Mouse (Mus musculus) adrenal gland, adult 18-20 months (tissue): ENCODE data around the gene Ssr1. TPM values are rescaled to one million over a fixed set of nuclear protein-coding genes. Genes with fewer than 3 reads are reported as not detected.

ENCODE experiments used
- DNase-seq, 2 experiments: peaks; one replicate each; pipeline ENCODE4 v3.0.0; 2021 to 2022; ENCODE audit warnings: low spot score in 2 of 2
- long read RNA-seq, 2 experiments: library from polyadenylated mRNA; stranded (forward); transcript quantifications; one replicate each; pipeline ENCODE4 v2.0.0; 2021
- total RNA-seq, 2 experiments: library from RNA; stranded (reverse); gene quantifications; 1 replicate in 1 of 2; 2 replicates in 1 of 2; pipeline ENCODE4 v1.2.3; 2021

Gene Ssr1
- 100 to 1,000 TPM; 116 to 173 TPM for total RNA-seq
- long read RNA-seq, experiment 1, full-length matches to known transcripts: 81 of 85 reads
- long read RNA-seq, experiment 1, partial matches to known transcripts: 1 of 85 reads
- long read RNA-seq, experiment 1, other reads (novel, unspliced or antisense): 3 of 85 reads
- long read RNA-seq, experiment 2, full-length matches to known transcripts: 255 of 274 reads
- long read RNA-seq, experiment 2, partial matches to known transcripts: 5 of 274 reads
- long read RNA-seq, experiment 2, other reads (novel, unspliced or antisense): 14 of 274 reads

- DNase-seq: peak; percentile 96 to 97
Observed at GRCm38 (mm10) chr13:37993704-37994404, at the start of gene Ssr1. Gene Ssr1, minus strand, starts transcription at chr13:37994217.

DNA sequence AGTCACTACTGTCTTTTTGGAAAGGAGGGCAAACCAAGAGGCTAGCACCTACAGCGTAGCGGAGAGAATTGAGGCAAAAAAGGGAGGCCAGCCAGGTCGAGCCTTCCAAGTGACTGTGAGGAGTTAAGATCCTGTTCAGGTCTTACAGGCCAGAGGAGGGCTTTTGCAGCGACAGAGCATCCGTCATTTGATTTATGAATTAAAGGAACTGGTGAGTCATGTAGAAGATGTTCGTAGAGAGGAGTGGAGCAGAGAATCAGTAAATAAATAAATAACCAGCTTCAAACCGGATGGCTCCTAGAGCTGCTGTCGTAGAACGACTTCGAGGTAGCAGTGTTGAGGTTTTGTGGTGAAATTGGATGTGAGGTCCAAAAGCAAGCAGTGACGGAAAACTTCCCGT, 43.8 kb upstream of the Ssr1 start:
- DNase-seq: peak; percentile 25 to 34

DNA sequence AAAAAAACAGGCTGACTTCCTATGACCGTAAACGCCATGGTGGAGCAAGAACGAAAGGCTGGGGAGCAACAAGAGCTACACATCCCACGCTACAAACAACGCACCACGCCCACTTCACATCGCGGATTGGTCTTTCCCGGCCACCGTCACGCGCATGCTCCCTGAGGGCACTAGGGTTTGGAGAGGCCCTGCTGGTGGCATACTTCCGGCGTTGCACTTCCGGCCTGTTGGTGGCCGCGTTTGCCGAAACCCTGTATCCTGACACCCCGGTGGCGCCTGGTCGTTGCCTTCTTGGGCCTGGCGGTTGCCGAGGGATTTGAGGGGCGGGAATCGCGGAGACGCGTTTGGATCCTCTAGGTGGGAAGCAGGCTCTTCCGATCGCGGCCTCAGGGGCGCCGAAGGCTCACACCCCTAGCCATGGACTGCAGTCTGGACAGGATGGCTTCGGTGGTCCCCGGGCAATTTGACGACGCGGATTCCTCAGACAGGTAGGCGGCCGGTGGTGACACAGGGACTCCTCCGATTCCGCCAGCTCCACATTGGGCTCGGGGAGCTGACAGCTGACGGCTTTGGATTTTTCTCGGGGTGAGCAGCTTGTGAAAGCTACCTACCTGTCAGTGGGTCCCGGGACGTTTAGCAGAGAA, 43.1 kb upstream of the Ssr1 start, which contains the start of gene Cage1:
Cage1 (minus strand) TSS at position 26 of the 644 bp plus-strand sequence.
- peak; percentile 98 for DNase-seq

DNA sequence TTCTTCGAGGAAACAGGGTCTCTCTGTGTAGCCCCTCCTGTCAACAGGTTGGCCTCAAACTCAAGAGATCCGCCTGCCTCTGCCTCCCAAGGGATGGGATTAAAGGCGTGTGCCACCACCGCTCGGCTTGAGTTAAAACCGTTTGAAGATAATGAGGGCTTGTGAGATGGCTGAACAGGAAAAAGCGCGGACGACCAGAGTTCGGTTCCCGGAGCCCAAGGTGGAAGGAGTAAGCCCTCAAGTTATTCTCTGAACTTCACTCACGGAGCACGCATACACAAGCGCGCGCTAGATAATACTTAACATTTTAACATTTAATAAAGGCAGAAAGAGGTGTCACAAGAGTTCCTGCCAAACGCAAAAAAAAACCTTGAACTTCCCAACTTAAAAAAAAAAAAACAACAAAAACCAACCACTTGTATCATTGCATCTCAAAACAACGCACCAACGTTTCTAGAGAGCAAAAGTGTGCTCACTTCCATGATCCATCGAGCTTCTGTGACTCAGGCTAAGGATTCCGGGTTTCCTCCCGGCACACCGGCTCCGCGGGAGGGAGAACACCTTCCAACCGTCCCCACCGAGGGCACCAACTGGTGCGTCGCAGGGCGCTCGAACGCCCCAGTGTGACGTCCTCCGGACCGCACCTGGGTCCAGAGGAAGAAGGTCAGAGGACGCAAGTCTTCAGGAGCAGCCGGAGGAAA, 42.5 kb upstream of the Ssr1 start, which contains the start of gene Riok1:
Riok1 (plus strand) TSS at position 653 of the 701 bp plus-strand sequence.
- peak; percentile 14 to 27 for DNase-seq

DNA sequence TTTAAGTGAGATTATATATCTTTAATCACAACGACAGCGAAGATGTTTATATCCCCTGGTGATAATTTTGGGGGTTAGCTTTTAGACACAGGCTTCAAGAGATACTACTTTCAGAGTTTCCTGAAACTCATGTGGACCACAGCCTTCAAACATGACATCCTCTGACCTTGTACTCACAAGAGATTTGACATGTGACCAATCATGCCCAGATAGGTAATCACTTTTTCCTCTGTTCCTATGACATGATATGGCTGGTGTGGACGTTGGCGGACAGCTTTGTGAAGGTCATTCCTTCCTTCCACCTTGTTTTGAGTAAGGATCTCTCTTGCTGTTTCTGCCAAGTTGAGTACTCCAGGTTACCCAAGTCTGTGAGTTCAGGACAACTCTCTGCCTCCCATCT, 34.4 kb upstream of the Ssr1 start:
- no peak for DNase-seq

- no peak for DNase-seq
Observed at GRCm38 (mm10) chr13:38027618-38028248, 33.7 kb upstream of the Ssr1 start.

GRCm38 (mm10) chr13:38025874-38026273, 31.9 kb upstream of the Ssr1 start:
- no peak for DNase-seq

DNA sequence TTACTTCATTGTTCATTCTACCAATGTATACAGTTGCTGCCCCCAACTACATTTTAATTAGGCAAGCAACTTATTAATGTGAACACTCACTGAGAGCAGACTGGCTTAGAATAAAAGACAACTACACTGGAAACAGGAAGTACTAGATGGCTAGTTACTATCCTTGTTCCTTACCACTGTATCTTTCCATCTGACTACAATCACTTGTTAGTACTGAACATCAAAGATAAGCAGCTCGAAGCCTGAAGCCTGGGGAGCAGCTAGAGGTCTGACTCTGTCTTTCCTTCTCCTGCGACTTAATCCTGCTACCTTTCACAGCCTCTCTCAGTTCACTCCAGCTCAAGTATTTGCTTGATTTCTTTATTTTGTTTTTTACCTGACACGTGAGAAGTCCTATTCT, 24.8 kb upstream of the Ssr1 start:
- no peak for DNase-seq

GRCm38 (mm10) chr13:38015591-38015990, 21.6 kb upstream of the Ssr1 start:
- no peak for DNase-seq

DNA sequence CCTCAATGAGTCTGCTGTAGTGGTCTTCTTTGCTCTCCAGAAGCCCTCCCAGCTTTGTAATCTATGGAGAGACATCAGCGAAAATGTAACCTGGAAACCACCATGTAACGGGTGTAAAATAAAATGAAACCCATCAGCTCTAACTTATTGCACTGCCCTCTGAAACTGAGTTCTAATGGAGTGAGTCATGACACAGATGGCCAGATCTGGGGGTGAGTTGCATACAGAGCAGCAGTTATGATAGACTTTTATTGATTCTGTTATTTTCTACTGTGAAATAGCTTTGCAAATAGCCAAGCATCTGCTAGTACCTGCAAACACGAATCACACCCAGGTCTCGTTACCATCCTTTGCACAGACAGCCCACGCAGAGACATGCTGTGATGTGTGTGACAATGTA, 18.4 kb upstream of the Ssr1 start:
- no peak for DNase-seq

DNA sequence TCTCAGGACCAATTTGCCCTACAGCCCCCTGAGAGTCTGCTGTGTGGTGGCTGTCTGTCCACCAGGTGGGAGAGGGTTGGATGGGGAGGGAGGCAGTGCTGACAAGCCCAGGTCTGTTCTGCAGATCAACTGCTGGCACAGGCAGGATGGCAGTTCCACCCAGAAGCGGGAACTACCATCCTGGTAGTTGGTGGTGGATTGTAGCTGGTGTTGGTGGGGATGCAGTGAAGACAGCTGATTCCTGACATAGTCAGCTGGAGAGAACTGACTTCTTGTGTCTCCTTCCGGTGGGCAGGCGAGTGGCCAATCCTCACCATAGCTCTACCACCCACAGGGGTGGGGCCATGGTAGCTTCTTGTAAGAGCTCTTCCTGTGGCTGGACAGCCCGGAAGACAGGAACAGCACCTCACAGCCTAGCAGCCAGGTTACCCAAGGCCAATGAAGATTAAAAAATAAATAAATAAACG, 16.5 kb upstream of the Ssr1 start:
- DNase-seq: no peak

DNA sequence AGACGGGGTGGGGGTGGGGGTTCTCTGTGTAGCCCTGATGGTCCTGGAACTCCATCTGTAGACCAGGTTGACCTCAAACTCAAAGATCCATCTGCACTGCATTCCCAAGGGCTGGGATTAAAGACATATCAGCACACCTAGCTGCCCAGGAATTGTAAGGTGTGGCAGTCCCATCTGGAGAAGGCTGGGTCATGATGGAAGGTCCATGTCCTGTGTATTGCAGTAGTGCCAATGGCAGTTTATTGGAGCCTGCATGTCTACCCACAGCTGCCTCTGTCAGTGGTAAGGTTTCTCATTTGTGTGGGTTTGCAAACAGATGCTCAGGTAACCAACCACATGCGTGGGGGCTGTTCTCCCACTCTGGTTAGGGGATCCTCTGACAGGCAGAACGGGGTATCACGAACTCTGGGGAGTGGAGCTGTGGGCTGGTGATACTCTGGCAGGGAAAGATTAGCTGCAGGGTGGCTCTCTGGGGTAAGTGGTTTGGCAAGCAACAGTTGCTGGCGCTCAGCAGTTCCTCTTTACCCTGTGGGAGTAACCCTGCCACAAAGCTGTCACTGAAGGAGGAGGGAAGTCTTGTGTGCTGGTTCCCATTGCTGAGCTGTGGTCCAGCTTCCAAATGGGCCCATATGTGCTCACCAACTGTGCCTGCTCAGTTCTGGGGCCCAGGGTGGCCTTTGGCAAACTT, 15.8 kb upstream of the Ssr1 start:
- DNase-seq: no peak

- no peak for DNase-seq
Observed at GRCm38 (mm10) chr13:38007972-38008371, 14.0 kb upstream of the Ssr1 start.

DNA sequence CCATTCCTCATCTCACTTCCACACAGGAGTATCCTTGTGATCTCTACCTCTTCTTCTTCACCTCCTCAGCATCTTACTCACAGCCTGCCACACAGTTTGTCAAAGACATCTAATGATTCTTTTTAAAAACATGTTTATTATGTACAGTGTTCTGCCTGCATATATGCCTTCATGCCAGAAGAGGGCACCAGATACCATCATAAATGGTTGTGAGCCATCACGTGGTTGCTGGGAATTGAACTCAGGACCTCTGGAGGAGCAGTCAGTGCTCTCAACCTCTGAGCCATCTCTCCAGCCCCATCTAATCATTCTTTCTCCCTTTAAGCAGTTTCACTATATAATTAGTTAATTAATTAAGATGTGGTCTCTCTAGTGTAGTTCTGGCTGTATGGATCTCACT, 8.4 kb upstream of the Ssr1 start:
- no peak for DNase-seq

- no peak for DNase-seq
Observed at GRCm38 (mm10) chr13:37999713-38000112, 5.7 kb upstream of the Ssr1 start.

DNA sequence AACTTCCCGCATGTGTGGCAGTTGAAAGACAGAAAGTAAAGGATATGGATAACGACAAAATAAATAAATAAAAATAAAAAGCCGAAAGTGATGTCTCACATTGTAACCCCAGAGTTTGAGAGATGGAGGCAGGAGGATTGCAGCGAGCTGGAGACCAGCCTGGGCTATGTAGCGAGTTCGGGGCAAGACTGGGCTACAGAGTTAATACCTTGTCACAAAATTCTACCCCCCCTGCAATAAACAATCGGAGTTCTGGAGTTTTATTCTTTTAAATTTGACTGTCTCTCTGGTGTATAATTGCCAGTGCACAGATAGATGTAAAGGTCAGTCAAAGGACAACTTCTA, 360 bp upstream of the Ssr1 start:
- DNase-seq: no peak

GRCm38 (mm10) chr13:37993376-37993703, 677 bp downstream of the Ssr1 start:
- DNase-seq: no peak

DNA sequence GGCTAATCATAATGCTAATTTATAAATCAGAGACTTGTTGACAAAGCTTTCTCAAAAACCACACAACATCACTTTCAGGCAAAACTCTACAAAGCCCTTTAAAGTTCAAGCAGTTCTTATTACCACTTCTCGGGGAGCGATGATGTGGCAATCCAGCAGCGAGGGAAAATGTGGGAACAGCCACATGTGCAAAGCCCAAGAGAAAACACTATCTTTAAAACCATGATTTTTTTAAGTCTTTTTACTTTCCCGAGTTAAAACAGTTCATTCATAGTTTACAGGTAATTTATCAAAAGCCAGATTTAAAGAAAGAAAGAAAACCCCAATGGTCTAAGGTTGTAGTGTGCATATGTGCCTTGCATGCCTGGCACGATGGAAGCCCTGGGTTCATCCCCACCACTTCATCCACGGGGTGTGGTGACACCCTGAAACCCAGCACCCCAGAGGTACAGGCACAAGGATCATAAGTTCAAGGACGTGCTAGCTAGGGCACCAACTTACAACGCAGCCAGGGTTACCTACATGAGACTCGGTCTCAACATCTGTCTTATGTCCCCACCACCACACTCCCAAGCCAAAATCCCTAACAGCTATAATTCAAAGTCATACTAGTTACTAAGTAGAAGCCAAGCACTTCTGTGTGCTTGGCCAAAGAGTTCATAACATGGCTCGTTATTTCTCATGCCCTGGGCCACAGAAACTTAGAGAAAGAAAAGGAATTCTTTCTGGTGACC, 1.2 kb downstream of the Ssr1 start:
- no peak for DNase-seq

GRCm38 (mm10) chr13:37989701-37990100, 4.3 kb downstream of the Ssr1 start:
- no peak for DNase-seq

GRCm38 (mm10) chr13:37986166-37986565, 7.9 kb downstream of the Ssr1 start:
- DNase-seq: no peak
